Mouse (Mus musculus) kidney, postnatal 25 days (tissue): ENCODE results near the gene Cux2.

Experiments
- DNase-seq, 2 experiments: peaks; one replicate each; pipeline ENCODE4 v3.0.0; 2021; ENCODE audit warnings: mixed read lengths in 2 of 2

The Cux2 gene

GRCm38 (mm10) chr5:122050017-122050831, at the start of gene Cux2:
Cux2 (minus strand) TSS chr5:122050102.
- peak; percentile 59 to 82 for DNase-seq

DNA sequence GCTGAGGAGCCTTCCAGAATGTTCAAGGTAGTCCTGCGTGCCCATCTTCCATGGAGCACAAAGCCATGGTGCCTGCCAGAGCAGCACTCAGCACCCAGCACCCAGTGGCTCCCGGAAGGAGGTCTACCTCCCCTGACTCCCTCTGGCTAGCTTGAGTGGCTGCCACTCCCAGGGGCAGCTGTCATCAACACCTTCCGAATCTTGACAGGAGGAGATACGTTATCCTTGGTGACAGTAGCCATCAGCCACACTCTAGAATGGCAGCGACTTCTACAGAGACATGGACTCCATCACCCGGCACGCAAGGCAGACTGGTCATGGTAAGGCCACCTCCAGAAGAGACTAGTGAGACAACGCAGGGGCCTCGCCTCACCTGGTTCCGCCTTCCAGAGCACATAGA, 44.5 kb upstream of the Cux2 start:
- peak in 1 of 2 experiments; percentile 17 for DNase-seq

- DNase-seq: no peak
Observed at GRCm38 (mm10) chr5:122093734-122094133, 43.8 kb upstream of the Cux2 start.

- no peak for DNase-seq
Observed at GRCm38 (mm10) chr5:122092794-122093193, 42.9 kb upstream of the Cux2 start.

DNA sequence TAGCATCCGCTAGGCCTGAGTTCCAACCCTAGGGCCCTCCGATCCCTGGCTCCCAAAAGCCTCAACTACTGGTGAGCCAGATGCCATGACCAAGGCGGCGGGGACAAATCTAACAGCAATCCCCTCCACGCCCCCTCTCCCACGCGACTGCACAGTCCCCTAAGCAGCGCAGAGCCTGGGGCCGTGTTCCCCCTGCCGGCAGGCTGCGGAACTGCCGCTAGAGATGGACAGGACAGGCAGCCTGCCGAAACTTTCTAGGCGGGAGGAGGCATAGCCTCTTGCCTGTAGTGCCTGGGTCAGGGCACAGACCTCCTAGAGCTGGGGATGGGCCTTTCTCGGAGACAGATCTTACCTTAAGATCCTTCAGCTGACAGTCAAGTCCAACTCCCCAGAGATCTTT, 41.2 kb upstream of the Cux2 start:
- peak; percentile 62 to 63 for DNase-seq

- DNase-seq: no peak
Observed at GRCm38 (mm10) chr5:122089664-122090063, 39.8 kb upstream of the Cux2 start.

DNA sequence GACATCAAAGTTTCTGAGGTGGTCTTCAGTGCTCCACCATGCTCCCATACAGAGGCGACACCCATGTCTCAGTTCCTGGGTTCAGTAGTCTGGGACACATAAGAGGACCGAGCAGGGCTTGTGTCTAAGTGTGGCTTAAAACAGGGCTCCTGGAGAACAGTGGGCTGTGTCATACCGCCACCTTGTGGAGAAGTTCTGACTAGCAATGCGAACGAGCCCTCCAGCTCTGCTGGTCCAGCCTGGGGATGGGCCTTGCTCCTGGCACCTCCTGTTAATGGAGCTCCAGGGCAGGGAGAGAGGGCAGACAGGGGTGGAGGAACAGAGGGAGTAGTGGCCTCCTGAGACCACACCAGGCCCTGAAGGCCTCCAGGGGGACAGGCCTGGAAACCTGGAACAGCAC, 39.0 kb upstream of the Cux2 start:
- peak; percentile 75 to 88 for DNase-seq

DNA sequence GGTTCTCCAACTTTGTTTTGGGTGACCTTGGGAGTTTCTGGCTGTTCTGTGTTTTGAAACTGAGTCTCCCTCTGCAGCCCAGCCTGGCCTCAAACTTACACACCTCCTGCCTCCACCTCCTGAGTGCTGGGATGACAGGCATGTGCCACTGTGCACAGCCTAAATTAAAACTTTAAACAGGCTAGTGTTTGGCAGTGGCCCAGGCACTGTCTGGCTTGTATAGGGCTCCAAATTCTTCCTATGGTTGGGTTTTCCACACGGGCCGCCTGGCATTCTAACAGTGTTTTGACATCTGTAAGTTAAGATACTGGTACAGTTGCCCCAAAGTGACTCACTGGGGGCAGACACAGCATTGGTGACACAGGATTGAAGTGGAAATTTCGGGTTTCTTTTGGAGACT, 36.2 kb upstream of the Cux2 start:
- no peak for DNase-seq

GRCm38 (mm10) chr5:122085291-122085690, 35.4 kb upstream of the Cux2 start:
- DNase-seq: no peak

DNA sequence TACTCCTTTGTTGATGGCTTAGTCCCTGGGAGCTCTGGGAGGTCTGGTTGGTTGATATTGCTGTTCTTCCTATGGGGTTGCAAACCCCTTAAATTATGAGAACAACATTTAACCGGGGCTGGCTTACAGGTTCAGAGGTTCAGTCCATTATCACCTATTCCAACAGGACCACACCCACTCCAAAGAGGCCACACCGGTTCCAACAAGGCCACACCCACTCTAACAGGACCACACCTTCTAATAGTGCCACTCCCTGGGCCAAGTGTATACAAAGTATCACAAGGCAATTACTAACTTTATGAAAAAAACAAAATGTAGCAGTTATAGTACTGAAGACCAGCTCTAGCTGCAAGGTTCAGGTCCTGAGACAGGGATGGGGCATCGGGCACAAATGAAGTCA, 34.6 kb upstream of the Cux2 start:
- no peak for DNase-seq

DNA sequence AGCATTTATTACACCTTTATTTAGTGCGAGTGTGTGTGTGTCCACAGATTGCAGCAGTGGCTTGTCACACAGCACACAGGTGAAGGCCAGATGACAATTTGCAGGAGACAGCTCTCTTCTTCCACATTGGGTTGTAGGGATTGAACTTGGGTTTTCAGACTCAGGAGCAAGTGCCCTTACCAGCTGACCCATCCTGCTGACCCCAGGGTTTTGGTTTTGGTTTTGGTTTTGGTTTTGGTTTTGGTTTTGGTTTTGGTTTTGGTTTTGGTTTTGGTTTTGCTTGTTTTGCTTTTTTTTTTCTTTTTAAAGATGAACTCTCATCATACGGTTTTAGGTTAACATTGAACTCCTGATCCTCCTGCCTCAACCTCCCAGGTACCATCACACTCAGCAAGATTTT, 33.4 kb upstream of the Cux2 start:
- DNase-seq: no peak

DNA sequence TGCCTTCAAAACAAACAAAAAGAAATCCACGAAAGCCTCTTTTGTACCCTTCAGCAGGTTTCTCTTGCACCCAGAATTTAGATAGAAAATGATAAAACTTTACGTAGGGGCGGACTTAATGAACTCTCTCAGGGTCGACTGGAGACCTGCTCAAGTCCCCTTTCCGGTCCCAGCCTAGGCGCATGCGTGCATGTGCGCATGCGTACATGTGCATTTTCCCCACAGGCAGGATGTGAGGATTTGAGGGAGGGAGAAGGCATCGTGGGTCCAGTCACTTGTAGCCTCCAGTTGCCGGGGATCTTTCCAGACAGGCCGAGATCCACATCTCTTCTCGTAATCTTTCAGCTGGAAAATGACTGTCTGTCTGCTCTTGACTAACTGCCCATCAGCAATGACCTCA, 31.6 kb upstream of the Cux2 start:
- no peak for DNase-seq

DNA sequence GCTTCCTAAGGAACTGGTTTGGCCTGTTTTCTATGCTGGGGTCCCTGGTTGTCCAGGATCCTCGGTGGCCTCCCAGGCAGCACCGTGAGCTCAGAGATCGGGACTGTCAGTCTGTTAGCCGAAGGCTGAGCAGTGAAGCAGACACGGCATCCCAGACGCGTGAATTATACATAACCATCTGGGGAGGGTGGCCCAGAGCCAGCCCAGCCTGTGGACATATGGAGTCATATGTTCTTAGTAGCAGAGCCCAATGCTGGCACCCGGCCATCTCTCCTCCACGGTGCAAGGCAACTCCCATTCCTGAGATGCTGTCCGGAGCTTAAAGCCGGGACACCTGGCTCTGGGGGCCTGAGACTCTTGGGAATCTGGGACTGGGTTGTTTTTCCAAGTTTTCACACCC, 31.0 kb upstream of the Cux2 start:
- DNase-seq: peak in 1 of 2 experiments; percentile 35

- no peak for DNase-seq
Observed at GRCm38 (mm10) chr5:122079796-122080195, 29.9 kb upstream of the Cux2 start.

DNA sequence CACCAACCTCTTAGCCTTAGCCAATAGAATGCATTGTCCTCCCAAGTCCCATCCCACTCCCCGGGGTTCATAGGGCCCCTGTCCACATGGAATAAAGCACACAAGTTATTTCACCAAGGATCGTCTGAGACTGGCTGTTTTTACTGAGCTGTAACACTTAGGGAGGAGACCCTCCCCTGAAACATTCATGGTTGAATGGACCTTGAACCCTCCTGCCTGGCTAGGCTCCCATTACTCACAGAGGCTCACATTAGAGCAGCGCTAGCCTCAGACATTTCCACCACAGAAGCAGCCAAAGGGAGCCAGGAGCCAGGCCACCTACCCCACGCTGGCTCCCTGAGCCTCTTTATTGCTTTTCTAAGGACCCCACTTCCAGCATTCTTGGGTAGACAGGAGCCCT, 27.3 kb upstream of the Cux2 start:
- DNase-seq: no peak

DNA sequence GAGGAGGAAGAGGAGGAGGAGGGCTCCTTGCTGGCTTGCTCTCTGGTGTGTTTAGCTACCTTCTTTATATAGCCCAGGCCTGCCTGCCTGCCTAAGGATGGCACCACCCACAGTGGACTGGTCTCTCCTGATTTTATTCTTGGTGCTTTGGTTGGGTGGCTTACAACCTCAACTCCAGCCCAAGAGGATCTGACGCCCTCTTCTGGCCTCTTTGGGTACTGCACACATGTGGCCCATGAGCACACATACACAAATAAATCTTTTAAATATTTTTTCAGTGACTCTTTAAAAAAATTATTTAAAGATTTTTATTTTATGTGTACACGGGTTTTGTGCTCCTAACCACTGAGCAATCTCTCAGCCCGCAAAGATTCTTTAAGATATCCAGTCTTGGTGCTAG, 25.8 kb upstream of the Cux2 start:
- no peak for DNase-seq

GRCm38 (mm10) chr5:122071997-122072396, 22.1 kb upstream of the Cux2 start:
- no peak for DNase-seq

DNA sequence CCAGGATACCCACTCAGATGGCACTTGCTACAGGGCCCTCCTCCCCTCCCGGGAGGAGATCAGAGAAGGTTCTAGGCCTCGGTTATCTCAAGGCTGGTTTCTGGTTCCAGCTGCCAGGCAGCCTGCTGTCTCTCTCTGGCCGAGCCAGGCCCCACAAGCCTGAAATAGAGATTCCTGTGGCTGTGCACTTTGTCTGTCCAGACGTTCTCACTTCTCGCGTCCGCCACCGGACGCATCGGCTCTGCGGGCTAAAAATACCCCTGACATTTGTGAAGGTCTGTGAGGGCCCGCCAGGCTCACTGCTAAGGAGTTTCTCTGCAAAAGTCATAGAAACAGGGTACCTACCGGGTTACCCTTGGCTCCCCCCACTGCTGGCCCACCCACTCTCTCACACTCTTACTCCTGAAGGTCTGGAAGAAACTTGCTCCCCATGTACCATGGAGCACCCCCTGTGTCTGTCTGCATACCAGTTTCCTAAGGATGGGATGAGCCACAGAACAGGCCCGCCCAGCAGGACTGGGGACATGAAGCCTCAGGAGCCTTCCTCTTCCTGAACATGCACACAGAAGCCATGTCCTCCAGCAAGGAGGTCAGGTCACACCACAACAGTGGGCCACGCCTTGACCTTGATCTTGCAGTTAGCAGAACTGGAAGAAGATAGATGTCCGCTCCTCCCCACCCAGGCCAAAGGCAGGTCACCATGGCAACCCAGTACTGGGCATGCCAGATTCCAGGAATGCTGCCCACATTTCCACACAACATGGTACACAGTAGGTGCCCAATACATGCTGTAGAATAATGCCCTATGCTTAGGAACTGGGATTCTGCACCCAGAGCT, 21.3 kb upstream of the Cux2 start:
- DNase-seq: peak; percentile 15 to 53

DNA sequence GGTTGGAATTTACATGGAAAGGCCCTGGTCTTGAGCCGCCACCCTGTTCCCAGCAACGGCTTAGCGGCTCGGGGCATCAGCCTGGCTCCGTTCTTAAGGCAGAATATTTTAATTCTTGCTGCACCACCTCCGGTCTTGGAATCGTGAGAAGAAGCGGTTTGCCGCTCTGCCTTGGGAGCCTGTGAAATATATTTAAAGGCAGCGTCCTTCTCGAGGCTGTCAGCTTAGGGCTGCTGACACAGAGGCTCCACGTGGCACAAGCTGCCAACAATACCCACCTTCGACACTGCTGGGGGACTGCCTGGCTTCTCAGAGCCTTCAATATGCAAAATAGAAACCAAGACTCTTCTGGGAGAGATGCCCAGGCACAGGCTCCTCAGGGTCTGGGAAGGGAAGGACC, 18.7 kb upstream of the Cux2 start:
- no peak for DNase-seq

- no peak for DNase-seq
Observed at GRCm38 (mm10) chr5:122063204-122063933, 13.5 kb upstream of the Cux2 start.

- no peak for DNase-seq
Observed at GRCm38 (mm10) chr5:122062479-122062878, 12.6 kb upstream of the Cux2 start.

DNA sequence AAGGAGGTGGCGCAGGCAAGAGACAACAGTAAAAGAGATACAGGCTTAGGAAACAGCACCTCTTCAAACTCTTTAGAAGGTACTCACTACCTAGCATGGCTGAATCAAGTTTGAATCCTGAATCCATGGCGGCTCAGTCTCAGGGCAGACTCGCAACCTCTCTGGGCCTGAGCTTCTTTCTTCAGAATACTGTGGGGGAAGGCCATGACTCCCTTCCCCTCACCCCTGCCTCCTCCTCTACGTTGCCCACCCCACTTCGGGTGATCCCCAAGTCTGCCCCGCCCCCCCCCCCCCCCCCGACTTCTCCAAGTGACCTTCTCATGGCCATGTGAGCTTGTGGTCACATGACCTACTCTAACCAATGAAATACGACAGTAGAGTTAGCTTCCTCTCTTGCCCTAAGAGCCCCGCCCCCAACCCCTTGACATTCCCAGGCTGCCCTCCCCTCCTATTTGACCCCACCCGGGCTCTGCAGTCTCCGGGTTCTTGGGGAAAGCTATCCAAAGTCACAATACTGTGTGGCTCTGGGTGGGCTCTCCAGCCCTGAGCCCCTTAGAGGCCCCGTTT, 10.9 kb upstream of the Cux2 start:
- no peak for DNase-seq
